Mouse (Mus musculus): Measurements from ENCODE around the gene Flt1. TPM values are rescaled to one million over a fixed set of nuclear protein-coding genes. Genes with fewer than 3 reads are reported as not detected.
A peak's percentile ranks its signal among the peaks of the same experiment; 100 is the strongest.

Gene Flt1
- polyA plus RNA-seq, 1 experiment from 2014 or later, result 9.9 TPM

DNA sequence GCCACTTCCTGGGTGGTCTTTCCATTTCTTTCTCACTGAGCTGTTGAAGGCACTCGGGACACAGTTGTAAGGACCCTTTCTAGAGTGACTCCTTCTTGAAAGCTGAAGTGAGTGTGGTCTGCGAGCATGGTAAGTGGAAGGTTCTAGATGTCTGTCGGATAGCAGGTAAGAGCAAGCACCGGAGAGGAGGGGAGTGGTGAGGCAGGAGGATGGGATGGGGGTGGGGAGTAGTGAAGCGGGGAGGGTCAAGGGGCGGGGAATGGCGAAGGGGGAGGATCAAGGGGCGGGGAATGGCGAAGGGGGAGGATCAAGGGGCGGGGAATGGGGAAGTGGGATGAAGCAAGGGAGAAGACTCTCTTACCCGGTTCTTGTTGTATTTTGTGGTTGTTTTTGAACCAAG is 91.8 kb downstream of the Flt1 start:
- H3K27me3 ChIP-seq (ENCODE audit: control insufficient read depth, insufficient read depth, low read length), result no peaks in the 10 kb centered on the region
- WGBS, result 59% methylated on average over 11 of the region's 11 CpGs
- H3K4me2 ChIP-seq (ENCODE audit: low read depth, low read length), result no peak overlapping the region
- no peaks in the 10 kb centered on the region for H3K4me1 ChIP-seq (ENCODE audit: control insufficient read depth, insufficient read depth, low read length)
- no peak overlapping the region for H3K4me3 ChIP-seq (replicated peaks; ENCODE audit: low read length)
- H3K9ac ChIP-seq (ENCODE audit: low read length), result no peak overlapping the region
- H3K36me3 ChIP-seq (ENCODE audit: control insufficient read depth, insufficient read depth, low read length), result no peaks in the 10 kb centered on the region
- no peaks in the 10 kb centered on the region for H3K9me3 ChIP-seq (replicated peaks; ENCODE audit: control insufficient read depth, low read length)
- ATAC-seq (ENCODE audit: insufficient read depth, low FRiP score), result no peak
- no peak overlapping the region for H3K27ac ChIP-seq (ENCODE audit: low read length)

DNA sequence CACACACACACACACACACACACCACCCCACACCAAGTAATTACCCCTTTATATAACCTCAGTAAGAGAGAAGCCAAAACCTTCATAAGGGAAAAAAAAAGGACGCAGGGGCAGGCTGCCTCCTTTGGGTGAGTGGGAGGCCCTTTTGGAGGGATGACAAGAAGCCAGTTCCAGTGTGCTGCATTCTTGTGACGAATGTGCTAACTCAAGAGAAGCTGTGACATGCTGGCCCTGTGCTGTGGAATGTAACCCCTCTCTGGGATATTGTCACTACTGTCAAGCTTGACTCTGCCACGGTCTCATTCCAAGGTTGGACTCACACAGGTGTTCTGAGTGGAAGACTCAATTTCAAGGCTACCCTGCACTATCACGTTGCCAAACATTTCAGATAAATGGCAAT is 93.1 kb downstream of the Flt1 start:
- no peaks in the 10 kb centered on the region for H3K4me1 ChIP-seq (ENCODE audit: control insufficient read depth, insufficient read depth, low read length)
- 74% methylated on average over 4 of the region's 4 CpGs for WGBS

DNA sequence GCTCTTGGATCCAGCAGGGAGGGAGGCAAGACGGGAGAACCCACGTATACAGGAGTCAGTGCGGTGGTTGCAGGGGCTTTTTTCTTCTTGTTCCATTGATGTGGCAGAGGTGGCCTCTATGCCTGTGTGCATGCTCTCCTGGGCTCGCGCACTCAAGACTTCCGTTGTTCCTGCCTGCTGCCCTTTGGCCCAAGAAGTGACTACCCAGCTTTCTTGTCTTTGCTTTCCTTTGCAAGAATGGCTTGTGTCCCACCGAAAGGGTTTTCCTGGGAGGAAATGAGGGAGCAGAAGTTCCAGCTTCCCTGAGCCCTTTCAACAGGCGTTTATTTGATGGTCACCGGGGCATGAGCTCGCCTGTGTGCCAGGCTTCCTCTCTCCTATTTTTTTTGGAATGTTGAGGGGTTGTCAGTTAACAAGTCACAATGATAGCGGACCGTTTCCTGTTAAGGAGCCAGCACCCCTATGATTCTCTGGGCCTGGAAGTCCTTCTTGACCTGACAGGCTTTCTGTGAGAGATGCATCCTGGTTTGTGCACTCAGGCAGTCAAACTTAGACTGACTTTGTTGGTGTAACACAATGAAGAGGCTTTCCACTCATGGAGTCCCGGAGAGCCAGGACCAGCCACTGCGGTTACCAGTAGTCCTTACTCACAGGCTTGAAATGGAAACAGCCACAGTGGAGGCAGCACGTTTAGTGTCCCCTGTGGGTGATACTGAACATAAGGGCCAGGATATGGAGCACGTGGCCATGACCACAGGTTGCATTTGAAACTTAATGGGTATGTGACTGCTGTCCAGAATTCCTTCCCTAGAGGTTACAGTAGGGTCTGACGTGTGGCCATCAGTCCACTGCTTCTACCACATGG is 95.2 kb downstream of the Flt1 start:
- WGBS, result 78% methylated on average over 17 of the region's 17 CpGs
- no peaks in the 10 kb centered on the region for H3K9me3 ChIP-seq (replicated peaks; ENCODE audit: control insufficient read depth, low read length)
- no peak overlapping the region for H3K4me2 ChIP-seq (ENCODE audit: low read depth, low read length)
- no peaks in the 10 kb centered on the region for H3K4me1 ChIP-seq (ENCODE audit: control insufficient read depth, insufficient read depth, low read length)
- H3K27me3 ChIP-seq (ENCODE audit: control insufficient read depth, insufficient read depth, low read length), result no peaks in the 10 kb centered on the region
- H3K36me3 ChIP-seq (ENCODE audit: control insufficient read depth, insufficient read depth, low read length), result no peaks in the 10 kb centered on the region
- peak overlapping the region; percentile 27; the same call in 1 of the 2 replicates for H3K27ac ChIP-seq (ENCODE audit: low read length)
- no peak overlapping the region for H3K4me3 ChIP-seq (replicated peaks; ENCODE audit: low read length)
- no peak for ATAC-seq (ENCODE audit: insufficient read depth, low FRiP score)
- no peak overlapping the region for H3K9ac ChIP-seq (ENCODE audit: low read length)

More for the DNA sequence above, 93.1 kb downstream of the Flt1 start:
- H3K36me3 ChIP-seq (ENCODE audit: control insufficient read depth, insufficient read depth, low read length), result no peaks in the 10 kb centered on the region
- H3K9me3 ChIP-seq (replicated peaks; ENCODE audit: control insufficient read depth, low read length), result no peaks in the 10 kb centered on the region
- no peak overlapping the region for H3K27ac ChIP-seq (ENCODE audit: low read length)
- no peak overlapping the region for H3K4me2 ChIP-seq (ENCODE audit: low read depth, low read length)
- H3K4me3 ChIP-seq (replicated peaks; ENCODE audit: low read length), result no peak overlapping the region
- no peak for ATAC-seq (ENCODE audit: insufficient read depth, low FRiP score)
- no peaks in the 10 kb centered on the region for H3K27me3 ChIP-seq (ENCODE audit: control insufficient read depth, insufficient read depth, low read length)
- H3K9ac ChIP-seq (ENCODE audit: low read length), result no peak overlapping the region

DNA sequence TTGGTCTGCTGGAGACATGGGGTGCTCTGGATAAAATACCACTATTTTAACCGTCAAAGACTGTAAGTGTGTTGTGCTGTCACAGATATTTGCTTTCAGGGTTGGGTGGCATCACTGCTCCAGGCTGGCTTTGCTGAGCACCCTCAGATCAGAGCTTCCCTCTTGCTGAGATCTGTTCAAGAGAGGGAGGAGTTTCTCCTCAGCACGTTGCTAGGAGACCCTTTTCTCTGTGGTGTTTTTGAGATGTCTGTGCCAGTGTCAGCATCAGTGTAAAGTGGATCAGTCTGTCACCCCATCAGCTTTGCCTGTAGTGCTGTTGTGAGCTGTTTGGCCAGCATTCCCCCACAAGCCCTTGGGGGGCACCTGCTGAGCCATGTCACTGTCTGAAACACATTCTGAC is 98.9 kb downstream of the Flt1 start:
- Histone ChIP-seq H3K4me3 (replicated peaks; ENCODE audit: low read length) (no peak overlapping the region), H3K4me2 (ENCODE audit: low read depth, low read length) (no peak overlapping the region), H3K36me3 (ENCODE audit: control insufficient read depth, insufficient read depth, low read length) (no peaks in the 10 kb centered on the region), H3K9ac (ENCODE audit: low read length) (no peak overlapping the region), H3K4me1 (ENCODE audit: control insufficient read depth, insufficient read depth, low read length) (peaks cover 2% of the 10 kb centered on the region; the same call in 1 of the 2 replicates), H3K27ac (ENCODE audit: low read length) (no peak overlapping the region), H3K27me3 (ENCODE audit: control insufficient read depth, insufficient read depth, low read length) (no peaks in the 10 kb centered on the region), H3K9me3 (replicated peaks; ENCODE audit: control insufficient read depth, low read length) (no peaks in the 10 kb centered on the region)
- no peak for ATAC-seq (ENCODE audit: insufficient read depth, low FRiP score)
- WGBS, result 63% methylated on average over 2 of the region's 2 CpGs

DNA sequence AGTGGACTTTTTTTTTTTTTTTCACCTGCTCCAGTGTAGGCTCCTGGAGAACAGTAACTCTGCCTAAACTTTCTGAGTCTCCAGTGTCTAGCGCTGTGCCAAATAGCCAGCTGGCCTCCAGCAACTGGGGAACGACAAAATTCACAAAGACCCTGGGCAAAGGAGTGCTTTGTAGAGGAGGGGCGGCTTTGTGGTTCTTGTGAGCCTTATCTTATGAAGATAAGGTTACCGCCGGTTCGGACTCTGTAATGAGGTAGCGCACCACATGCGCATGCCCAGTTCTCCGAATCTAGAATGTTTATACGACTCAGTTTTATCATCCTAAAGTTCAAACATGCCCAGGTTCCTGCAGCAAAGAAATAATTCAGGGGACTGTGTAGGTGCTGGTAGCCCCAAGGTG is 102.1 kb downstream of the Flt1 start:
- Histone ChIP-seq H3K4me1 (ENCODE audit: control insufficient read depth, insufficient read depth, low read length) (peaks cover 2% of the 10 kb centered on the region; the same call in 1 of the 2 replicates), H3K4me2 (ENCODE audit: low read depth, low read length) (peak overlapping the region; percentile 16), H3K4me3 (replicated peaks; ENCODE audit: low read length) (no peak overlapping the region), H3K27me3 (ENCODE audit: control insufficient read depth, insufficient read depth, low read length) (no peaks in the 10 kb centered on the region), H3K9ac (ENCODE audit: low read length) (no peak overlapping the region), H3K9me3 (replicated peaks; ENCODE audit: control insufficient read depth, low read length) (no peaks in the 10 kb centered on the region), H3K36me3 (ENCODE audit: control insufficient read depth, insufficient read depth, low read length) (no peaks in the 10 kb centered on the region), H3K27ac (ENCODE audit: low read length) (no peak overlapping the region)
- ATAC-seq (ENCODE audit: insufficient read depth, low FRiP score), result no peak; the same call in 1 of the 2 replicates
- 38% methylated on average over 10 of the region's 10 CpGs for WGBS

DNA sequence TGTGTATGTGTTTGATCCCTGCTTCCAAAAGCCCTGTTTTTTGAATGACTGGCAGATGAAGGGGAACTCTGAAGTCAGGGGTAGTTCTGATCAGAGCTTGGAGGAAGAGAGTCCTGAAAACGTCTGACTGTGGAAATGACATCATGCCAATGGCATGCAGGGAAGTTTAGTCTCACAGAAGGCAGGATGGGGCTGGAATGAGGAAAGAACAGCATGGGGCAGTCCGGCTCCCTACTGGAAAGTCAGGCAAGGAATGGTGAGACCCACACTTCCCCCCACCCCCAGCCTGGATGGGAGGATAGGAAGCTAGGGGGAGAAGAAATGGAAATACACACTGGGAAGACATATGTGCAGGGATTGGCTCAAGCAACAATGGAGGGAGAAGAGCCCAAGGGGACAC is 105.6 kb downstream of the Flt1 start:
- no peaks in the 10 kb centered on the region for H3K9me3 ChIP-seq (replicated peaks; ENCODE audit: control insufficient read depth, low read length)
- H3K27me3 ChIP-seq (ENCODE audit: control insufficient read depth, insufficient read depth, low read length), result no peaks in the 10 kb centered on the region
- H3K4me3 ChIP-seq (replicated peaks; ENCODE audit: low read length), result no peak overlapping the region
- no peak overlapping the region for H3K9ac ChIP-seq (ENCODE audit: low read length)
- H3K4me1 ChIP-seq (ENCODE audit: control insufficient read depth, insufficient read depth, low read length), result peaks cover 2% of the 10 kb centered on the region
- H3K27ac ChIP-seq (ENCODE audit: low read length), result no peak overlapping the region
- no peak for ATAC-seq (ENCODE audit: insufficient read depth, low FRiP score)
- no peak overlapping the region for H3K4me2 ChIP-seq (ENCODE audit: low read depth, low read length)
- H3K36me3 ChIP-seq (ENCODE audit: control insufficient read depth, insufficient read depth, low read length), result no peaks in the 10 kb centered on the region
- WGBS, result 11% methylated on average over 2 of the region's 2 CpGs

DNA sequence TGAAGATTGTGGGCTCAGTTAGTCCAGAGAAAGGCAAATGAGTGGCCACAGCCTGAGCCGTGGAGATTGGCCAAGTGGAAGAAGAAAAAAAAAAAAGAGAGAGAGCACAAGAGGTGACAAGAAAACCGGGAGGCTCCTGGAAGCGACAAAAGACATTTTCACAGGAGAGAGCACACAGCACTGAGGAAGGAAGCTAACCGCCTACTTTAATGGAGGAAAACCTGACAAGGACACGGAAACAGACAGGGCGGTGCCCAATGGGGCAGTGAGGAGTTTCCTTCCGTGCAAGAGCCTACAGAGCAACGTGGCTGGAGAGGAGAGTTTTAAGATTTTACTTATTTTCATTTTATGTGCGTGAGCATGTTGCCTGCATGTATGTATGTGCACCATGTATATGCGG is 107.6 kb downstream of the Flt1 start:
- no peak overlapping the region for H3K27ac ChIP-seq (ENCODE audit: low read length)
- H3K4me1 ChIP-seq (ENCODE audit: control insufficient read depth, insufficient read depth, low read length), result no peaks in the 10 kb centered on the region; the same call in 1 of the 2 replicates
- no peak overlapping the region for H3K4me3 ChIP-seq (replicated peaks; ENCODE audit: low read length)
- H3K4me2 ChIP-seq (ENCODE audit: low read depth, low read length), result no peak overlapping the region
- WGBS, result 79% methylated on average over 10 of the region's 10 CpGs
- H3K36me3 ChIP-seq (ENCODE audit: control insufficient read depth, insufficient read depth, low read length), result no peaks in the 10 kb centered on the region
- no peak for ATAC-seq (ENCODE audit: insufficient read depth, low FRiP score)
- no peak overlapping the region for H3K9ac ChIP-seq (ENCODE audit: low read length)
- no peaks in the 10 kb centered on the region for H3K27me3 ChIP-seq (ENCODE audit: control insufficient read depth, insufficient read depth, low read length)
- no peaks in the 10 kb centered on the region for H3K9me3 ChIP-seq (replicated peaks; ENCODE audit: control insufficient read depth, low read length)

DNA sequence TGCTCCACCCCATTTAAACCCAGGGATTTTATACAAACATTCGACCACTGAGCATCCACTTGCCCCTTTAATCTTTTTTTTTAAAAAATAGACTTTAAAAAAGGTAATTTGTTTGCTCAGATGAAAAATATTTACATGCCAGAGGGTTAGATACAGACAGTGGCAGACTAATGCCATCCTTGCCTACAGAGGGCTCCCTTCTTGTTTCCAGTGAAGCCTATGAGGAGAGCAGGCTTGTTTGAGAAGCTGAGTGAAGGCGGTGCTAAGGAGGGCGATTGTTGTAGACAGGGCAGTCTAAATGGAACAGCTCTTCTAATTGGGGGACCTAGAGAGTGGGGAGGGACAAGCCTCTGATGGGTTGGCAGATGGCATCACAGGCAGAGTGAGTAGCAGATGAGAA is 109.4 kb downstream of the Flt1 start:
- Histone ChIP-seq H3K4me3 (replicated peaks; ENCODE audit: low read length) (no peak overlapping the region), H3K4me2 (ENCODE audit: low read depth, low read length) (no peak overlapping the region), H3K27me3 (ENCODE audit: control insufficient read depth, insufficient read depth, low read length) (no peaks in the 10 kb centered on the region), H3K9me3 (replicated peaks; ENCODE audit: control insufficient read depth, low read length) (no peaks in the 10 kb centered on the region), H3K4me1 (ENCODE audit: control insufficient read depth, insufficient read depth, low read length) (peaks cover 4% of the 10 kb centered on the region; the same call in 1 of the 2 replicates), H3K36me3 (ENCODE audit: control insufficient read depth, insufficient read depth, low read length) (no peaks in the 10 kb centered on the region), H3K9ac (ENCODE audit: low read length) (no peak overlapping the region), H3K27ac (ENCODE audit: low read length) (no peak overlapping the region)
- no peak for ATAC-seq (ENCODE audit: insufficient read depth, low FRiP score)
- WGBS, result 50% methylated on average over 3 of the region's 3 CpGs

DNA sequence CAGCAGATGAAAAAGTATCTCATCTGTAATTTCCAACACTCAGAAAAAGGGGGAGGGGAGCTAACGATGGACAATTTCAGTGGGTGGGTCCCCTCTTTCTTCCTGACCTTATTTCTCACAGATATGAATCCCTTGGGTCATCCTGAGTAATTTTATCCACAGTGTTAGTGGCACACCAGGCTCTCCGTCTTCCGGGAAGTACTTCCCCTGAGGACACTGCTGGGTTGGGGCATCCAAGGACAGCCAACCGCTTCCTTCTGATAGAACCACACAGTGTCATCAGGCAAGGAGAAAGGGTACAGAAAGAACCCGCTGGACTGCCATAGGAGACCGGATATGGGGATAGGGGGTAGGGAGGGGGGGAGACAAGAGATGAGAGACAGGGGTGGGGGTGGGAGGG is 111.2 kb downstream of the Flt1 start:
- Histone ChIP-seq H3K9me3 (replicated peaks; ENCODE audit: control insufficient read depth, low read length) (no peaks in the 10 kb centered on the region), H3K27ac (ENCODE audit: low read length) (no peak overlapping the region), H3K36me3 (ENCODE audit: control insufficient read depth, insufficient read depth, low read length) (no peaks in the 10 kb centered on the region), H3K4me3 (replicated peaks; ENCODE audit: low read length) (no peak overlapping the region), H3K9ac (ENCODE audit: low read length) (no peak overlapping the region), H3K4me1 (ENCODE audit: control insufficient read depth, insufficient read depth, low read length) (peaks cover 4% of the 10 kb centered on the region; the same call in 1 of the 2 replicates), H3K27me3 (ENCODE audit: control insufficient read depth, insufficient read depth, low read length) (no peaks in the 10 kb centered on the region), H3K4me2 (ENCODE audit: low read depth, low read length) (no peak overlapping the region)
- 72% methylated on average over 6 of the region's 6 CpGs for WGBS
- ATAC-seq (ENCODE audit: insufficient read depth, low FRiP score), result no peak

All from stomach, embryonic 16.5 days (tissue).